Mouse (Mus musculus) neural tube, embryonic 12.5 days (tissue): ENCODE results near the gene Syn3. TPM values are rescaled to one million over a fixed set of nuclear protein-coding genes. Genes with fewer than 3 reads are reported as not detected.

Experiments used
- ATAC-seq: fragments of 200-750 bp; cut with Nextera tagmentation; 2 replicates; pipeline ENCODE4 v1.8.0; 2017; ENCODE audit warnings: low read depth, mild to moderate bottlenecking, moderate TSS enrichment, moderate library complexity; ENCODE audit not compliant: low FRiP score
- H3K27ac ChIP-seq: fragments of 300-500 bp; sonication (generic); 2 replicates; pipeline ENCODE4 v1.5.1; 2016
- H3K27me3 ChIP-seq: fragments of 300-500 bp; sonication (generic); replicated peaks from 2 replicates; pipeline ENCODE4 v1.6.1; 2016; ENCODE audit warnings: mild to moderate bottlenecking
- H3K36me3 ChIP-seq: fragments of 300-500 bp; sonication (generic); 2 replicates; pipeline ENCODE4 v1.6.1; 2016; ENCODE audit warnings: mild to moderate bottlenecking
- H3K4me1 ChIP-seq: fragments of 300-500 bp; sonication (generic); 2 replicates; pipeline ENCODE4 v1.6.1; 2016
- H3K4me2 ChIP-seq: fragments of 300-500 bp; sonication (generic); replicated peaks from 2 replicates; pipeline ENCODE4 v1.6.1; 2016; ENCODE audit warnings: mild to moderate bottlenecking
- H3K4me3 ChIP-seq: fragments of 300-500 bp; sonication (generic); 2 replicates; pipeline ENCODE4 v1.5.1; 2016
- H3K9ac ChIP-seq: fragments of 300-500 bp; sonication (generic); 2 replicates; pipeline ENCODE4 v1.6.1; 2016; ENCODE audit warnings: mild to moderate bottlenecking
- H3K9me3 ChIP-seq: fragments of 300-500 bp; sonication (generic); 2 replicates; pipeline ENCODE4 v1.6.1; 2016; ENCODE audit warnings: mild to moderate bottlenecking
- WGBS: fragments of 180-500 bp; shearing (Covaris S2); methylation state at CpG from one replicate; pipeline ENCODE4 v1.1.7; 2016; 5-methylcytosine and 5-hydroxymethylcytosine counted together
- polyA plus RNA-seq: library from polyadenylated mRNA; unstranded; fragments of >200 nt; fragmentation: Nextera tagmentation; extraction: Ambion mirVana; gene quantifications from 2 replicates; pipeline ENCODE4 v1.2.1, GENCODE M21; 2016

Syn3 gene
- polyA plus RNA-seq, 1 experiment from 2014 or later, result 7.9 TPM

DNA sequence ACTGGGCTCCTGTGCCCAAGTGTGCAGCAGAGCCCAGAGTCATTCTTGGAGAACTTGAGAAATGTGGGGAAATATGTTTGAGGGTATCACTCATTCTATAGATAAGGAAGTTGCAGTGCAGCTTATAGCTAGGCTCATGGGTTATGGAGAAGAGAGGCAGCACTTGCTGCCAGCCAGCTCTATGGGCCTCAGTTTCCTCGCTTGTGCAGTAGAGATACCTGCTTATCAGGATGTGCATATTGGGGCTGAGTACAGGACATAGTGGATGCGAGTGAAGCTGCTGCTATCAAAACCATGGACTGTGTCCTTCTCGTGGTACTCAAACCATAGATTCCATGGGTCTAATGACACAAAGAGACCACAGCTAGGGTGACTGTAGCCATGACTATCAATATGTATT is 146.2 kb downstream of the Syn3 start:
- no peak overlapping the region for H3K4me2 ChIP-seq
- 91% methylated on average over 3 of the region's 3 CpGs for WGBS
- no peak for ATAC-seq

DNA sequence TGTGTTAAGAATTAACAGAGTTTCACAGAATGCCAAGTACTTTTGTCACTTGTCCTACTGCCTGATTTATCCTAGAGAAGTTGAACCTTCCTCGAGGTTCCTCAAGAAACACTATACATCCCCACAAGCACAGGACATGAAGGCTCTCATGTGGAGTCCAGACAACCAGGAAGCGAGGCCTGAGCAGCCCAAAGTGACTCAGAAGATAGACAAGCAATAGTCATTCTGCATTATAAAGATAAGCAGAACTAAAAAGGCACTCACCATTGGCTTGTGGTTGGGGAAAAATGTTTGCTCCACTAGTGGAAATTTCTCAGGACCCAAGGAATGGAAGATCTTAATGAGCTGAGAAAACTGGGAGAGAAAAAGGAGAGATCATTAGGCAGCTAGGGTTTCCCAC is 147.4 kb downstream of the Syn3 start:
- Histone ChIP-seq H3K4me2 (no peak overlapping the region), H3K9me3 (no peaks in the 10 kb centered on the region), H3K4me3 (no peak overlapping the region), H3K4me1 (no peaks in the 10 kb centered on the region), H3K9ac (no peak overlapping the region), H3K36me3 (no peaks in the 10 kb centered on the region; the same call in 1 of the 2 replicates), H3K27ac (no peak overlapping the region), H3K27me3 (no peaks in the 10 kb centered on the region)
- 80% methylated on average over 2 of the region's 2 CpGs for WGBS
- ATAC-seq, result no peak

More for the DNA sequence above, 146.2 kb downstream of the Syn3 start:
- no peaks in the 10 kb centered on the region for H3K4me1 ChIP-seq
- H3K27me3 ChIP-seq, result no peaks in the 10 kb centered on the region
- no peak overlapping the region for H3K27ac ChIP-seq
- no peaks in the 10 kb centered on the region for H3K9me3 ChIP-seq
- no peaks in the 10 kb centered on the region; the same call in 1 of the 2 replicates for H3K36me3 ChIP-seq
- H3K4me3 ChIP-seq, result no peak overlapping the region
- no peak overlapping the region for H3K9ac ChIP-seq

DNA sequence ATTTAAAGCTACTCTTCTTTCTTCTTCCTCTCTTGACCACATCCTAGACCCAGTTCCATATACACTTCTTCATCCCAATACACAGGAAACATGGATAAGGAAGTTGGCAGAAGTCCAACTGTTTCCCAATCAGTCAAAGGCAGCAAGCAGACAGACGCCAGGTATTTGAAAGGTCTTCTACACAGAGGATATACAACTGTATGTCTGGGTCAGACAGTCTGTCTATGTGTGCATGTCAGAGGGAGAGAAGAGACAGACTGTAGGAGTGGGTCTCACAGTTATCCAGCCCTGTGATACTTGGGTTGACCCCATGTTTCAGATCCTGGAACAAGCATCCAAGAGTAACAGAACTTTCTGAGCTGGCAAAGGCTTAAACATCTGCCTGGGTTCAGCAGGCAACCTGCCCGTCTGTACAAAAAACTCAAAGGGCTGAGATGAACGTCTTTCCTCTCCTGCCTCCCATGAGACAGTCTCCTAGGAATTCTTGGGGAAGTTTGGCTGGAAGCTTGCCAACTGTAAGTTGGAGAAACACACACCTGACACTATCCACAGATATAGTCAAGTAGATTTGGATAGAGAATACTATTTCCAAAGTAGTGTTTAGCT is 152.4 kb downstream of the Syn3 start:
- no peak overlapping the region for H3K4me3 ChIP-seq
- 82% methylated on average over 3 of the region's 3 CpGs for WGBS
- no peaks in the 10 kb centered on the region for H3K9me3 ChIP-seq
- no peak overlapping the region for H3K4me2 ChIP-seq
- 0 out of 2 replicates have a peak, but pooled peaks cover 3% of the 10 kb centered on the region for H3K36me3 ChIP-seq
- H3K4me1 ChIP-seq, result no peaks in the 10 kb centered on the region
- no peak overlapping the region for H3K27ac ChIP-seq
- ATAC-seq, result no peak
- H3K27me3 ChIP-seq, result no peaks in the 10 kb centered on the region
- H3K9ac ChIP-seq, result no peak overlapping the region

DNA sequence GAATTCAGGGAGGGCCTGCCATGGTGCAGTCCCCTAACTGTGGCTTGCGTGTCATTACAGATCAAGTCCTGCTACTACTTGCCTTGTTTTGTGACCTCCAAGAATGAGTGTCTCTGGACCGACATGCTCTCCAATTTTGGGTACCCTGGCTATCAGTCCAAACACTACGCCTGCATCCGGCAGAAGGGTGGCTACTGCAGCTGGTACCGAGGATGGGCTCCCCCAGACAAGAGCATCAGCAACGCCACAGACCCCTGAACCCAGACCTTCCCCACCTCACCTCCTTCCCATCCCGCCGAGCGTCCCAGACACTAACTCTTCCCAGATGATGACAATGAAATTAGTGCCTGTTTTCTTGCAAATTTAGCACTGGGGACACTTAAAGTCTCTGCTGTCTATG is 153.1 kb downstream of the Syn3 start:
- no peak overlapping the region for H3K4me2 ChIP-seq
- no peaks in the 10 kb centered on the region for H3K4me1 ChIP-seq
- H3K27ac ChIP-seq, result no peak overlapping the region
- ATAC-seq, result no peak
- WGBS, result 94% methylated on average over 9 of the region's 9 CpGs
- no peak overlapping the region for H3K9ac ChIP-seq
- 0 out of 2 replicates have a peak, but pooled peaks cover 3% of the 10 kb centered on the region for H3K36me3 ChIP-seq
- H3K27me3 ChIP-seq, result no peaks in the 10 kb centered on the region
- no peak overlapping the region for H3K4me3 ChIP-seq
- no peaks in the 10 kb centered on the region for H3K9me3 ChIP-seq

DNA sequence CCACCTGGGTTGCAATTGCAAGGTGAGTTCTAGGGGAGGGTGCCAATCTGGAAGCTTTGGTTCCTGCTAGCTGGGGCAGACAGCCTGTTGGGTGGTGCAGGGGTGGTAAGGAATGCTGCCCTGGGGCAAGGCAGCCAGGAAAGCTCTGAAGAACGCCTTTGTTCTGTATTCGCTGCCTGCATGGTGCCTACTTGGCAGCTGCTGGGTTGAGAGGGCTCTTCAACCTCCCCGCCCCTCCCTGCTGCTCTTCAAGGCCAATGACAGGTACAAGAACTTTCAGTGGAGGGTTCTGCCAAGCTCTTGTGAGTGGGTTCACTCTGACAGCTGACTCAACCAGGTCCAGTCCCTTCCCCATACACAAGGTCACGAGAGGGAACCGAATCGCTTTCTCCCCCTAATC is 154.0 kb downstream of the Syn3 start:
- Histone ChIP-seq H3K27ac (no peak overlapping the region), H3K4me3 (no peak overlapping the region), H3K4me1 (no peaks in the 10 kb centered on the region), H3K36me3 (0 out of 2 replicates have a peak, but pooled peaks cover 3% of the 10 kb centered on the region), H3K27me3 (no peaks in the 10 kb centered on the region), H3K4me2 (no peak overlapping the region), H3K9ac (no peak overlapping the region), H3K9me3 (no peaks in the 10 kb centered on the region)
- ATAC-seq, result no peak
- 85% methylated on average over 6 of the region's 6 CpGs for WGBS

DNA sequence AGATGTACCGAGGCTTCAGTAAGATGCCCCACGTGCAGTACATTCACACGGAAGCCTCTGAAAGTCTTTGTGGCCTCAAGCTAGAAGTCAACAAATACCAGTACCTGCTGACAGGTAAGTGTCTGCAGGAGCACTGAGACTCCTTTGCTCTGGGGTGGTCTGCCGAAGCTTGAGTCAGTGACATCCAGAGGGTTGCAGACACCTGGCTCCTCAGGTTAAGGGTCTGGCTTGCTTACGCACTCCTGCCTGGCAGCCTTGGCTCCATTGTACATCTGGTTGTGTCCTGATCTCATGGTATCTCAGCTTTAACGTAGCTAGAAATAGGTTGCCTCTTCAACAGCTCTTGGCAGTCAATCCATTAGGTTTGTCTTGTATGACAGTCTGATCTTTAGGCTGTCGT is 154.8 kb downstream of the Syn3 start:
- 94% methylated on average over 7 of the region's 7 CpGs for WGBS
- H3K27me3 ChIP-seq, result no peaks in the 10 kb centered on the region
- ATAC-seq, result no peak

DNA sequence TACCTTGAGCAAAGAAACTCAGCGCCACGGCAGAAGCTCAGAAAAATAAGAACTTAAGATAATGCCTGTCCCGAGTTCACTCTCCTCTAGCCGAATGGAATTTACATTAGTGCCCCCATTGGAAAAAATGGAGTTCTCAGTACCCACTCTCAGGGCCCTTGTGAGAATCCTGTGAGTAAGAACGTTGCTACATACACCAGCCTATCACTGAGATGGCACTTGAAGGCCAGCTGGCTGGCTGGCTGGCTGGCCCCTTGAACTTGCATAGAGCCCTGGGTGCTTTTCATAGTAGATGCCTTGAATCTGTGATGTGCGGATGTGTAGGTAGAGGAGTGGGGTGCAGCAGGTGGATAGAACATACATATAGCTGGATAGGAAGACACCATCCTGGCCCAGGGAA is 155.3 kb downstream of the Syn3 start:
- no peak for ATAC-seq
- Histone ChIP-seq H3K36me3 (0 out of 2 replicates have a peak, but pooled peaks cover 3% of the 10 kb centered on the region), H3K4me3 (no peak overlapping the region), H3K4me1 (no peaks in the 10 kb centered on the region), H3K9ac (no peak overlapping the region), H3K9me3 (no peaks in the 10 kb centered on the region), H3K4me2 (no peak overlapping the region), H3K27ac (no peak overlapping the region), H3K27me3 (no peaks in the 10 kb centered on the region)
- WGBS, result 92% methylated on average over 6 of the region's 6 CpGs

More for the DNA sequence above, 154.8 kb downstream of the Syn3 start:
- Histone ChIP-seq H3K4me1 (no peaks in the 10 kb centered on the region), H3K4me3 (no peak overlapping the region), H3K9me3 (no peaks in the 10 kb centered on the region), H3K36me3 (0 out of 2 replicates have a peak, but pooled peaks cover 3% of the 10 kb centered on the region), H3K4me2 (no peak overlapping the region), H3K27ac (no peak overlapping the region), H3K9ac (no peak overlapping the region)

DNA sequence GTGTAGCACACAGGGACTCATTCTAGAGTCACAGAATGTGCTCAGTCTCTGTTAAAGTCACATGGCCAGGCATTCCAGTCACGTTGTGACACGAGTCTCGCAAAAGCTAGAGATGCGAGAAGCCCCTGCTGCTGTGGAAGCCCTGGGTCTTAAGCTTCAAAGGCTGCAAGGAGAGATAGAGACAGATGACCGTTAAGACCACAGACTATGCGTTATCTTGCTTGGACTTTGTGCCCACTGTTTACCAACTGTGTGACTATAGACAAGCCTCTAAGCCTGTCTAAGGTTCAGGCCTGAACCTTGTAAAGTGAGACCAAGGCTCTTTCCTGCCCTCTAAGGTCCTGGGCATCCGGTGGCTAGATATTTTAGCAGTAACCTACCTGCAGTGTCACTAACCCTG is 156.0 kb downstream of the Syn3 start:
- no peak for ATAC-seq
- Histone ChIP-seq H3K36me3 (0 out of 2 replicates have a peak, but pooled peaks cover 3% of the 10 kb centered on the region), H3K9ac (no peak overlapping the region), H3K4me2 (no peak overlapping the region), H3K9me3 (no peaks in the 10 kb centered on the region), H3K4me3 (no peak overlapping the region), H3K4me1 (no peaks in the 10 kb centered on the region), H3K27me3 (no peaks in the 10 kb centered on the region), H3K27ac (no peak overlapping the region)
- WGBS, result 72% methylated on average over 7 of the region's 7 CpGs

DNA sequence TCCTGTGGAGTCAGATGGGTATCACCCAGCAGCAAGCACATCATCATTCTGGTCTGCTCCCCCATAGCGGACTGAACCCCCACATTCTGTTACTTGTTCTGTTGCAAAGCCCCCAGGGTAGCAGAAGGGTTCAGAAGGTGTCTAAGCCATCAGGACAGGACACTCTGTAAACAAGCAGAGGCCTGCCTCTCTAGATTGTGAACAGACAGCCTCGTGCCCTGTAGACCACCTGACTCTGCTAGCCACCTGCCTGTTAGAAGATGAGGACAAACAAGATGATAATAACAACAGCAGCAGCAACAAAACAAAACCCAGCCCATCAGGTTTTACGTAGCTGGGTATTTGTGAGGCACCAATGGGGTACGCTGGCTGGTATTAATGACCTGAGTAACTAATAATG is 156.5 kb downstream of the Syn3 start:
- H3K9me3 ChIP-seq, result no peaks in the 10 kb centered on the region
- no peak overlapping the region for H3K4me2 ChIP-seq
- no peak overlapping the region for H3K27ac ChIP-seq
- no peak for ATAC-seq
- H3K27me3 ChIP-seq, result no peaks in the 10 kb centered on the region
- no peaks in the 10 kb centered on the region for H3K4me1 ChIP-seq
- H3K4me3 ChIP-seq, result no peak overlapping the region
- H3K9ac ChIP-seq, result no peak overlapping the region
- H3K36me3 ChIP-seq, result 0 out of 2 replicates have a peak, but pooled peaks cover 3% of the 10 kb centered on the region
- WGBS, result 78% methylated on average over 4 of the region's 4 CpGs

DNA sequence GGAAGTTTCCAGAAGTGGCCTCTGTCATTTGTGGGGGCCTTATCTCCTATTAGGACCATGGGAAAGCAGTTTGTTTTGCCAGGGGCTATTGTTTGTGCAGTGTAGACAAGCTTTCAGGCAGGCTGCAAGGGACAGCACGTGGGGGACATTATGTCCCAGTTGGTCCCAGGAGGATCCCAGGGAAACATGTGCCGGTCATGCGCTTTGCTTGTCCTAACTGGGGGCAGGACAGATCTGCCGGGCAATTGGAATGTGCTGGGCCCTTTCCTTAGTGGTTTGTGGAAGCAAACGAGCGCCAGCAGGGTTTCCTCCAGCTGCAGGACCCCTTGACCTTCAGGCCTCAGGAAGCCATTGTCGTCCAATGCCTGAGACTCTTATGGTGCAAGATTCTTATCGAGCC is 157.1 kb downstream of the Syn3 start:
- H3K9me3 ChIP-seq, result no peaks in the 10 kb centered on the region
- H3K9ac ChIP-seq, result no peak overlapping the region
- no peak overlapping the region for H3K27ac ChIP-seq
- H3K36me3 ChIP-seq, result 0 out of 2 replicates have a peak, but pooled peaks cover 3% of the 10 kb centered on the region
- ATAC-seq, result no peak
- no peaks in the 10 kb centered on the region for H3K27me3 ChIP-seq
- H3K4me3 ChIP-seq, result no peak overlapping the region
- no peaks in the 10 kb centered on the region for H3K4me1 ChIP-seq
- 31% methylated on average over 8 of the region's 8 CpGs for WGBS
- no peak overlapping the region for H3K4me2 ChIP-seq

DNA sequence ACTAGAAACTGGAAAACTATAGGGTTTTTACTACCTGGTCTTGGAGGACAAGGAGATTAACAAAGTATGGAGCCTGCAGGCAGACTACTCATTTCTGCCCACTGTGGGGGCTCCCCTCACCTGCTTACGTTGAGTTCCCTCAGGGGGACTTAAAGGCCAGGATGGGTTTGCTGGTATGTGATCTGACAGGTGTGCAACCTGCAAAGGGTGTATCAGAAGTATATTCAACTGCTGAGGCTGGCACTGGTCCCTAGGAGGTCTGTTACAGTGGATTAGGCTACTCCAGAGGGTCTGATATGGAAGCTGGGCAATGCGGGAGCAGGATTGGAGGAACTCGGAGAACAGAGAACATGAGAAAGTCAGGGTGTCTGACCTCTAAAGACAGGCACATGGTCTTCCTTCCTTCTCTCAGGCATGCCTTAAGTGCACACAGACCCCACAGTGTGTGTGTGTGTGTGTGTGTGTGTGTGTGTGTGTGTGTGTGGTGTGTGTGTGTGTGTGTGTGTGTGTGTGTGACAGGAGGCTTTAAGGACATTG is 157.6 kb downstream of the Syn3 start:
- 0 out of 2 replicates have a peak, but pooled peaks cover 3% of the 10 kb centered on the region for H3K36me3 ChIP-seq
- no peak for ATAC-seq
- no peak overlapping the region for H3K4me3 ChIP-seq
- H3K27me3 ChIP-seq, result no peaks in the 10 kb centered on the region
- H3K27ac ChIP-seq, result no peak overlapping the region
- 79% methylated on average over 3 of the region's 3 CpGs for WGBS
- no peaks in the 10 kb centered on the region for H3K9me3 ChIP-seq
- H3K4me1 ChIP-seq, result no peaks in the 10 kb centered on the region
- no peak overlapping the region for H3K4me2 ChIP-seq
- H3K9ac ChIP-seq, result no peak overlapping the region

DNA sequence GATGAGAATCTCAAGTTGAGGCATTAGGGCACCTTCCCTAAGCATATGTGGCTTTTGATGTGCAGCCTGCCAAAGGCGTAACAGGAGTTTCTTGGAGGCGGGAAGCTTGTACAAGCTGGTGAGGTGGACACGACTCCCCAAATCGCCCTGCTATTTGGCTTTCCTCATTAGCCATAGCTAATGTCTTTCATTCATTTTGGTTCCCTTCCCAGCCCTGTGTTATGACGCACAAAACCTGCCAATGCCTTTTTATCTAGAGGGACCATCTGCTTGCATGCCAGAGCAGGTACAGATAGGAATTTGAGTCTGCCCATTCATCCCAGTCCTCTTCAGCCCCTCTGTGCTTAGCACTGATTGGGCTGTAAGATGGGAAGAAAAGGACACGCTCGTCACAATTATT is 158.3 kb downstream of the Syn3 start:
- no peak for ATAC-seq
- Histone ChIP-seq H3K4me2 (no peak overlapping the region), H3K36me3 (0 out of 2 replicates have a peak, but pooled peaks cover 3% of the 10 kb centered on the region), H3K27me3 (no peaks in the 10 kb centered on the region), H3K27ac (no peak overlapping the region), H3K9me3 (no peaks in the 10 kb centered on the region), H3K4me1 (no peaks in the 10 kb centered on the region), H3K9ac (no peak overlapping the region), H3K4me3 (no peak overlapping the region)
- WGBS, result 86% methylated on average over 7 of the region's 7 CpGs
